Mouse (Mus musculus): ENCODE data around the gene Brdt. TPM values are rescaled to one million over a fixed set of nuclear protein-coding genes. Genes with fewer than 3 reads are reported as not detected.
A peak's percentile ranks its signal among the peaks of the same experiment; 100 is the strongest.

The Brdt gene
- polyA plus RNA-seq (2015; fragmentation: Nextera tagmentation; extraction: Ambion mirVana): 1.4 and 1.6 TPM in 2 replicates

- no peak within 1 kb of the TSS for H3K9ac ChIP-seq (ENCODE audit: low read depth, low read length)
- no peak for TF ChIP-seq CTCF (IDR thresholded peaks at IDR 0.05; ENCODE audit: low read depth)
- no peak for DNase-seq (ENCODE audit: low spot score)
- no peak within 1 kb of the TSS for H3K4me3 ChIP-seq (replicated peaks; ENCODE audit: low read depth, low read length)
- H3K9me3 ChIP-seq (replicated peaks; ENCODE audit: low read length): no peaks in the 10 kb centered on the region
- H3K36me3 ChIP-seq (ENCODE audit: insufficient read depth, low read length): no peaks in the 10 kb centered on the region
- H3K27ac ChIP-seq: no peak within 1 kb of the TSS
- H3K4me1 ChIP-seq (replicated peaks; ENCODE audit: insufficient read depth, low read length): no peaks in the 10 kb centered on the region
- 88% methylated on average over 30 of the region's 30 CpGs for WGBS
- H3K27me3 ChIP-seq (ENCODE audit: insufficient read depth, low read length): no peaks in the 10 kb centered on the region
- ATAC-seq (replicated peaks; ENCODE audit: low FRiP score, low read depth): no peak
- no peak within 1 kb of the TSS for H3K4me2 ChIP-seq (ENCODE audit: low read length)
Observed at GRCm38 (mm10) chr5:107330916-107331421, at the start of gene Brdt. TSS of gene Brdt (plus strand) at chr5:107331159.

- ATAC-seq (replicated peaks; ENCODE audit: low FRiP score, low read depth) (no peak), DNase-seq (ENCODE audit: low spot score) (no peak)
- Histone ChIP-seq H3K36me3 (ENCODE audit: insufficient read depth, low read length) (no peaks in the 10 kb centered on the region), H3K27me3 (ENCODE audit: insufficient read depth, low read length) (no peaks in the 10 kb centered on the region), H3K4me3 (replicated peaks; ENCODE audit: low read depth, low read length) (no peak overlapping the region), H3K4me1 (replicated peaks; ENCODE audit: insufficient read depth, low read length) (no peaks in the 10 kb centered on the region), H3K27ac (no peak overlapping the region), H3K9ac (ENCODE audit: low read depth, low read length) (no peak overlapping the region), H3K4me2 (ENCODE audit: low read length) (no peak overlapping the region), H3K9me3 (replicated peaks; ENCODE audit: low read length) (no peaks in the 10 kb centered on the region)
- WGBS: 73% methylated on average over 9 of the region's 9 CpGs
- no peak for TF ChIP-seq CTCF (IDR thresholded peaks at IDR 0.05; ENCODE audit: low read depth)
Observed at GRCm38 (mm10) chr5:107282561-107283307, 48.2 kb upstream of the Brdt start.

- Histone ChIP-seq H3K9me3 (replicated peaks; ENCODE audit: low read length) (no peaks in the 10 kb centered on the region), H3K4me3 (replicated peaks; ENCODE audit: low read depth, low read length) (no peak overlapping the region), H3K36me3 (ENCODE audit: insufficient read depth, low read length) (no peaks in the 10 kb centered on the region), H3K27ac (no peak overlapping the region), H3K4me1 (replicated peaks; ENCODE audit: insufficient read depth, low read length) (no peaks in the 10 kb centered on the region), H3K9ac (ENCODE audit: low read depth, low read length) (no peak overlapping the region), H3K27me3 (ENCODE audit: insufficient read depth, low read length) (no peaks in the 10 kb centered on the region), H3K4me2 (ENCODE audit: low read length) (no peak overlapping the region)
- no peak for DNase-seq (ENCODE audit: low spot score)
- 70% methylated on average over 10 of the region's 10 CpGs for WGBS
- no peak for ATAC-seq (replicated peaks; ENCODE audit: low FRiP score, low read depth)
- TF ChIP-seq CTCF (IDR thresholded peaks at IDR 0.05; ENCODE audit: low read depth): no peak
Observed at GRCm38 (mm10) chr5:107283935-107284524, 46.9 kb upstream of the Brdt start.

GRCm38 (mm10) chr5:107285563-107285962, 45.4 kb upstream of the Brdt start:
- no peak overlapping the region for H3K27ac ChIP-seq
- no peaks in the 10 kb centered on the region for H3K27me3 ChIP-seq (ENCODE audit: insufficient read depth, low read length)
- no peak overlapping the region for H3K9ac ChIP-seq (ENCODE audit: low read depth, low read length)
- H3K4me1 ChIP-seq (replicated peaks; ENCODE audit: insufficient read depth, low read length): no peaks in the 10 kb centered on the region
- no peaks in the 10 kb centered on the region for H3K36me3 ChIP-seq (ENCODE audit: insufficient read depth, low read length)
- TF ChIP-seq CTCF (IDR thresholded peaks at IDR 0.05; ENCODE audit: low read depth): no peak
- ATAC-seq (replicated peaks; ENCODE audit: low FRiP score, low read depth) (no peak), DNase-seq (ENCODE audit: low spot score) (no peak)
- H3K4me3 ChIP-seq (replicated peaks; ENCODE audit: low read depth, low read length): no peak overlapping the region
- 73% methylated on average over 6 of the region's 6 CpGs for WGBS
- no peak overlapping the region for H3K4me2 ChIP-seq (ENCODE audit: low read length)
- no peaks in the 10 kb centered on the region for H3K9me3 ChIP-seq (replicated peaks; ENCODE audit: low read length)

GRCm38 (mm10) chr5:107287254-107287907, 43.6 kb upstream of the Brdt start:
- ATAC-seq (replicated peaks; ENCODE audit: low FRiP score, low read depth) (no peak), DNase-seq (ENCODE audit: low spot score) (peak; percentile 86)
- Histone ChIP-seq H3K4me3 (replicated peaks; ENCODE audit: low read depth, low read length) (peak overlapping the region; percentile 69; the same call in 1 of the 2 replicates), H3K27ac (no peak overlapping the region), H3K4me2 (ENCODE audit: low read length) (peak overlapping the region; percentile 59; the same call in 1 of the 2 replicates), H3K27me3 (ENCODE audit: insufficient read depth, low read length) (no peaks in the 10 kb centered on the region), H3K9ac (ENCODE audit: low read depth, low read length) (no peak overlapping the region), H3K36me3 (ENCODE audit: insufficient read depth, low read length) (no peaks in the 10 kb centered on the region), H3K4me1 (replicated peaks; ENCODE audit: insufficient read depth, low read length) (no peaks in the 10 kb centered on the region), H3K9me3 (replicated peaks; ENCODE audit: low read length) (no peaks in the 10 kb centered on the region)
- WGBS: 33% methylated on average over 6 of the region's 6 CpGs
- TF ChIP-seq CTCF (IDR thresholded peaks at IDR 0.05; ENCODE audit: low read depth): peak; percentile 86

GRCm38 (mm10) chr5:107287908-107288267, 43.1 kb upstream of the Brdt start:
- Histone ChIP-seq H3K9me3 (replicated peaks; ENCODE audit: low read length) (no peaks in the 10 kb centered on the region), H3K27ac (no peak overlapping the region), H3K4me1 (replicated peaks; ENCODE audit: insufficient read depth, low read length) (no peaks in the 10 kb centered on the region), H3K4me2 (ENCODE audit: low read length) (peak overlapping the region; percentile 59), H3K4me3 (replicated peaks; ENCODE audit: low read depth, low read length) (peak overlapping the region; percentile 69), H3K9ac (ENCODE audit: low read depth, low read length) (peak overlapping the region; percentile 52; the same call in 1 of the 2 replicates), H3K27me3 (ENCODE audit: insufficient read depth, low read length) (no peaks in the 10 kb centered on the region), H3K36me3 (ENCODE audit: insufficient read depth, low read length) (no peaks in the 10 kb centered on the region)
- DNase-seq (ENCODE audit: low spot score) (no peak), ATAC-seq (replicated peaks; ENCODE audit: low FRiP score, low read depth) (no peak)
- WGBS: 59% methylated on average over 5 of the region's 5 CpGs
- no peak for TF ChIP-seq CTCF (IDR thresholded peaks at IDR 0.05; ENCODE audit: low read depth)
